Mouse (Mus musculus): ENCODE measurements around the gene Inafm1.

DNA sequence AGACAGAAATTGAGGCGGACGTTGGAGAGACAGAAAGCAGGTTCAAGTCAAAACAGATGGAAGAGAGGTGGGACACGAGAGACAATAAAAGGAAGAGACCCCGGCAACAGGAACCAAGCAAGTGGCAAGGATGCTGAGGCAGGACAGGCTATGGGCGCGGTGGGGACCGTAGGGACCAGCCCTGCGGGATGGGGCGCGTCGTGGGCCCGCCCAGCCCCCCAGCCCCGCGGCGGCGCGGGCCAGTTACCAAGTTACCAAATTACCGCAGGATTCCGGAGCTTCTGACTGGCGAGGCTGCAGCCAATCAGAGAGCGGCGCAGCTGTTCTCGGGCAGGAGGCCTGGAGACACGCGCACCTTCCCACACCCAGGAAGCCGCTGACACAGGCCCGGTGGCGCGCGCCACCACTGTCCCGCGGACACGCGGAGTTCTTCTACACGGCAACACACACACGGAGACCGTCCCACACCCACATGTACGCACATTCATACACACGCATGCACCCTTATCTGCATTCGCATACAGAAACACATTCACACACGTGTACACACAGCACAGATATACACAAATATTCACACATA, 22.0 kb upstream of the Inafm1 start:
- TF ChIP-seq GATA1 (IDR thresholded peaks at IDR 0.05; ENCODE audit: borderline replicate concordance, low read length) (no peak), FLI1 (IDR thresholded peaks at IDR 0.05; ENCODE audit: low read length) (no peak)

Measured in megakaryocyte, embryonic 14.5 days (primary cell).